25 mouse cellular contexts compared by ENCODE assay signal in the genomic region with DNA sequence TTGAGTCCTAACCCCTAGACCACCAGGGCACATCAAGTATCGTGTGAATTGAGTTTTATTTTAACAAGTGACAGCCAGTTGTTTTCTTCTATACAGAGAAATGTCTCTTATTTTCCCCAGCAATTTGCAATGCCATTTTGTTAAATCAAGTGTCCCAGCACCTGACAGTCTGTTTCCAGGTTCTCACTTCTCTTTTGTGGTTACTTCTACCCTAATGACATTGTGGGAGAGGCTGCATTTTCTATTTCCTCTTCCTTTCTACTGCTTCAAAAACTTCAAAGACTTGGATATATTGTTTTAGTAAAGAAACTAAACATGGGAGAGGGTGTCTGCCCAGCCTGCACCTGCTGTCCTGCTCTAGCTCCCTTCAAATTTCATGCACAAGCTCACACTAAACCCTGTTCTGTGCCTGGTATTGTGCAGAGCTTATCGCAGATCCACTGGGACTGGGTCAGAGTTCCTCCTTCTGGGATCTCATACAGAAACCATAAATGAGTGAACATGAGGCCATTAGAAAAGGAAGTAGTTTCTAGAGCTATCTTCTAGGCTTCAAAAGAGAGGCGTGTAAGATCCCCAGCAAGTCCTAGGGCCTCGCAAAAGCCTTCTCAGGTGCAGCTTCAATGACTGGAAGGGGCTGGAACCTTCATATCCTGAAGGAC.
"Had no signal": no experiment of that assay in that cellular context is flagged by ENCODE, and none has a peak within 500 bp of the region (broad histone marks: within the 10 kb centered on the region; RNA-seq: fewer than 3 reads in every experiment).

No protein-coding gene starts in this region.

- H3K4me3 ChIP-seq: kidney, embryonic 15.5 days; limb, embryonic 13.5 days; liver, embryonic 12.5 days; liver, embryonic 15.5 days; lung, embryonic 15.5 days; megakaryocyte, embryonic 14.5 days; midbrain, embryonic 12.5 days; myocyte; neural tube, embryonic 13.5 days had no signal

- H3K9me3 ChIP-seq: kidney, embryonic 15.5 days; limb, embryonic 13.5 days; liver, embryonic 12.5 days; liver, embryonic 15.5 days; lung, embryonic 15.5 days; midbrain, embryonic 12.5 days; neural tube, embryonic 13.5 days had no signal

- H3K27me3 ChIP-seq: kidney, embryonic 15.5 days; limb, embryonic 13.5 days; liver, embryonic 12.5 days; liver, embryonic 15.5 days; lung, embryonic 15.5 days; megakaryocyte, embryonic 14.5 days; midbrain, embryonic 12.5 days; neural tube, embryonic 13.5 days had no signal

- H3K9ac ChIP-seq: kidney, embryonic 15.5 days; limb, embryonic 13.5 days; liver, embryonic 12.5 days; liver, embryonic 15.5 days; lung, embryonic 15.5 days; midbrain, embryonic 12.5 days; neural tube, embryonic 13.5 days had no signal

- H3K4me1 ChIP-seq: kidney, embryonic 15.5 days; limb, embryonic 13.5 days; liver, embryonic 12.5 days; liver, embryonic 15.5 days; lung, embryonic 15.5 days; megakaryocyte, embryonic 14.5 days; midbrain, embryonic 12.5 days; neural tube, embryonic 13.5 days had no signal

- H3K4me2 ChIP-seq: kidney, embryonic 15.5 days; limb, embryonic 13.5 days; liver, embryonic 12.5 days; liver, embryonic 15.5 days; lung, embryonic 15.5 days; midbrain, embryonic 12.5 days; neural tube, embryonic 13.5 days had no signal

- H3K36me3 ChIP-seq: kidney, embryonic 15.5 days; limb, embryonic 13.5 days; liver, embryonic 12.5 days; liver, embryonic 15.5 days; lung, embryonic 15.5 days; midbrain, embryonic 12.5 days had no signal

- ATAC-seq: liver, embryonic 12.5 days; midbrain, embryonic 16.5 days had no signal

- DNase-seq: kidney, adult 8-10 months; kidney, postnatal 10 days; kidney, postnatal 4 days; left cerebral cortex, postnatal 4 days; liver; lung, adult 18-20 months; lung, postnatal 10 days; lung, postnatal 4 days; retina, postnatal 1 day; right cerebral cortex, postnatal 25 days; spleen, adult 18-20 months; thymus, adult 2 months; thymus, postnatal 14 days; thymus, postnatal 4 days had no signal

- H3K27ac ChIP-seq: kidney, embryonic 15.5 days; limb, embryonic 13.5 days; liver, embryonic 12.5 days; liver, embryonic 15.5 days; lung, embryonic 15.5 days; midbrain, embryonic 12.5 days; neural tube, embryonic 13.5 days; stomach, postnatal 0 days had no signal
